Mouse (Mus musculus): Measurements from ENCODE around the gene Ttll8. TPM values are rescaled to one million over a fixed set of nuclear protein-coding genes. Genes with fewer than 3 reads are reported as not detected.
A peak's percentile ranks its signal among the peaks of the same experiment; 100 is the strongest.

The Ttll8 gene
- polyA plus RNA-seq, 1 experiment from 2014 or later, result not detected

DNA sequence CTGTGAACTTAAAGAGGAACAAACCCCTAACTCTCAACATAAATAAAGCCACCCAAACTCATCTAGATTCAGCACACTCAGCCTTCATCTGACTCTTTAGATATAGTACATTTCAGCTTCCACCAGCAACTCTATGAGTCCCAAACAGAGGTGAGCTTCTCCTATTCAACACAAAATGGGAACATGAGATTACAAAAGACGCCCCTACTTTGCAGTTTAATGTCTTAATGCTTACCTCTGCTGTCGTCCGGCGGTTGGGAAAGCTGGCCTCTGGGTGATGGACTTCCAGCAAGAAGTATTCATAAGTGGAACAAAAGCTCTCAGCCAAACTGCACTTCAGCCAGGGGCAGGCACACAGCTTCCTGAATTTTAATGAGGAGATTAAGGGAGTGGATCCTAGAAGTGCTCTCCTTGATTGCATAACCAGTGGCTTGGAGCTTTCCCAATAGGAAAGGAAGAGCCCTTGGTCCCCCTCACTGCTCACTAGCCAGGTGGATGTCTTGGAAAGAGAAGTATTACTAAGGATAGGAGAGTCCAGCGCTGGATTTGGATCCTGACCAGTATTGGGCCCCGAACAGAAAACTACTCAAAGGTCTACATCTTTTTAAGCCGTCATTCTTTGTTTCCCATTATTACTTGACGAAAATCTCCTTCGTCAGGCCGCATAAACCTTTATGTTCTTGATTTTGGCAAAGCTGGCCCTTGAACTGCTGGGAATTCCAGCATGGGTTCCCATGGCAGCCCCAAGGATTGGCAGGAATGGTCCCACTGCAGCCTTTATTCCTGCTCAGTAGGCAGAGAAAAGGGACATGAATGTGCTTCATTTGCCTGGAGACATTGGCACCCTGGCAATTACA is 24.3 kb upstream of the Ttll8 start, which contains the start of gene Mlc1:
Gene Mlc1, minus strand, starts transcription at position 727 of the 857 bp plus-strand sequence.
- peaks cover 4% of the 10 kb centered on the region; the same call in 1 of the 2 replicates for H3K4me1 ChIP-seq (ENCODE audit: control insufficient read depth, insufficient read depth, low read length)
- no peak within 1 kb of the TSS for H3K4me3 ChIP-seq (replicated peaks; ENCODE audit: low read depth, low read length)
- H3K27me3 ChIP-seq (ENCODE audit: control insufficient read depth, insufficient read depth, low read length), result no peaks in the 10 kb centered on the region

DNA sequence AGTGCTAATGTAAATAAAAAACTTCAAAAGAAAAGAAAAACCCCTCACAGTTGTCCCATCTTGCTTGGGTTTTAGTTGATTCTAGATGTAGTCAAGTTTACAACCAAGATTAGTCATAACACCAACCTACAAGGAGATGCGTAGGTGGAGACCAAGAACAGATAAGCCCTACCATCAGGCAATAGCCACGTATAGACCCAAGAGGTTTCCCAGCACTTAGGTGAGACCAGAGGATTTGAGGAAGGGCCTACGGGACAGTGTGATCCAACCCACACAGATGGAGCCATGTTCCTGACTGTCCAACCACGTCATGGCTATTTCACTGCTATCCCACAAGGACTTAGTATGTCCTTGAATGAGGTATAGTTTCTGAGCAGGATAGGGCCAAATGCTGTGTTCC is 18.1 kb upstream of the Ttll8 start:
- DNase-seq, result no peak
- H3K4me3 ChIP-seq (replicated peaks; ENCODE audit: low read depth, low read length), result no peak overlapping the region
- no peak overlapping the region for H3K4me2 ChIP-seq (ENCODE audit: low read length)
- ATAC-seq (ENCODE audit: low FRiP score, low TSS enrichment), result no peak
- H3K9me3 ChIP-seq (ENCODE audit: control insufficient read depth, low read length), result no peaks in the 10 kb centered on the region
- no peaks in the 10 kb centered on the region for H3K4me1 ChIP-seq (ENCODE audit: control insufficient read depth, insufficient read depth, low read length)
- H3K27me3 ChIP-seq (ENCODE audit: control insufficient read depth, insufficient read depth, low read length), result no peaks in the 10 kb centered on the region
- H3K9ac ChIP-seq (replicated peaks; ENCODE audit: low read length), result no peak overlapping the region
- 95% methylated on average over 4 of the region's 4 CpGs for WGBS
- H3K27ac ChIP-seq (replicated peaks; ENCODE audit: low read depth, low read length), result no peak overlapping the region
- no peaks in the 10 kb centered on the region for H3K36me3 ChIP-seq (ENCODE audit: control insufficient read depth, insufficient read depth, low read length)

More for the DNA sequence above, 24.3 kb upstream of the Ttll8 start, which contains the start of gene Mlc1:
- WGBS, result 3% methylated on average over 10 of the region's 10 CpGs
- DNase-seq, result peak; percentile 72
- ATAC-seq (ENCODE audit: low FRiP score, low TSS enrichment), result peak; percentile 66; the same call in 1 of the 2 replicates
- no peaks in the 10 kb centered on the region for H3K36me3 ChIP-seq (ENCODE audit: control insufficient read depth, insufficient read depth, low read length)
- no peaks in the 10 kb centered on the region for H3K9me3 ChIP-seq (ENCODE audit: control insufficient read depth, low read length)
- peak within 1 kb of the TSS; percentile 25; the same call in 1 of the 2 replicates for H3K4me2 ChIP-seq (ENCODE audit: low read length)
- peak within 1 kb of the TSS; percentile 63 for H3K27ac ChIP-seq (replicated peaks; ENCODE audit: low read depth, low read length)
- H3K9ac ChIP-seq (replicated peaks; ENCODE audit: low read length), result no peak within 1 kb of the TSS

DNA sequence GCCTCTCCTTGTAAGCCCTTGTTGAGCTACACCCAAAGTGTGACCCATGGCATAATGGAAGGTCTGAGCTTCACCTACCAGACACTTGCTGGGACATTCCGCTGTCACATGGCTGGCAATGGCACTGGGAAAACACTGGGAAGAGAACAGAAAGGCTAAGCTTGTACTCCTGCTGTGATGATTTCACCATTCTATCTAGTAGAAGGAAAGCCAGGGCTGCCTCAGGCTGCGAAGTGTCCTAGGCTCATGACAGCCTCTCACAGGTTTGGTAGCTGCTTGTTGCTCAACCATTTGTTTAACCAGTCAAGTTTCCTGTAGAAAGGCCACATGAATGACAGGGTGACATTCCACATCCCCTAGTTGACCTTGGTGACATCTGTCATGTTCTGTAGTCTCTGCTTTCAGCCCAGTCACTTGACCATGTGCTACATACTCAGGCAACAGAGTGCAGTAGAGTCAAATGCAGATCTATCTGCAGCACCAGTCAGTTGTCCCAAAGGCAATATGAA is 9.9 kb upstream of the Ttll8 start:
- no peak overlapping the region for H3K4me2 ChIP-seq (ENCODE audit: low read length)
- H3K27me3 ChIP-seq (ENCODE audit: control insufficient read depth, insufficient read depth, low read length), result no peaks in the 10 kb centered on the region
- H3K27ac ChIP-seq (replicated peaks; ENCODE audit: low read depth, low read length), result no peak overlapping the region
- H3K36me3 ChIP-seq (ENCODE audit: control insufficient read depth, insufficient read depth, low read length), result no peaks in the 10 kb centered on the region
- 88% methylated on average over 2 of the region's 2 CpGs for WGBS
- no peaks in the 10 kb centered on the region for H3K9me3 ChIP-seq (ENCODE audit: control insufficient read depth, low read length)
- no peak overlapping the region for H3K4me3 ChIP-seq (replicated peaks; ENCODE audit: low read depth, low read length)
- no peak overlapping the region for H3K9ac ChIP-seq (replicated peaks; ENCODE audit: low read length)
- no peaks in the 10 kb centered on the region for H3K4me1 ChIP-seq (ENCODE audit: control insufficient read depth, insufficient read depth, low read length)
- ATAC-seq (ENCODE audit: low FRiP score, low TSS enrichment) (no peak), DNase-seq (no peak)

DNA sequence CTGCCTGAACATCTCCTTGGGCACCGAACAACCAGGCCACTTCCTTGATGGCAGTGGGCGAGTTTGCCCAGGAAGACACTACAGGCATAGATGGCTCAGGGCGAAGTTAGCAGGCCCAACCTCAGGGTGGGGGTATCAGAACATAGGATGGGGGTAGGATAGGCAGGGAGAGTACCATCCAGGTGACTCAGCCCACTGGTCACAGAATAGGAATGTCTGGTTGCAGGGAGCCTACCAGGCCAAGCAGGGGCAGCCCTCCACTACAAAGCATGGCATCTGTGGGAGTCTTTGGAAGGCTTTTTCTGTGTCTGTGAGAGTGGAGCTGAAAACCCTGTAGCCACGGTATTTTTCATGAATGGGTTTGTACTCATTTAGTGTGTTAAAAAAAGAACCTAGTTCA is 3.3 kb upstream of the Ttll8 start:
- ATAC-seq (ENCODE audit: low FRiP score, low TSS enrichment) (no peak), DNase-seq (no peak)
- H3K4me3 ChIP-seq (replicated peaks; ENCODE audit: low read depth, low read length), result no peak overlapping the region
- H3K27me3 ChIP-seq (ENCODE audit: control insufficient read depth, insufficient read depth, low read length), result peaks cover 12% of the 10 kb centered on the region; the same call in 1 of the 2 replicates
- H3K9ac ChIP-seq (replicated peaks; ENCODE audit: low read length), result no peak overlapping the region
- H3K36me3 ChIP-seq (ENCODE audit: control insufficient read depth, insufficient read depth, low read length), result no peaks in the 10 kb centered on the region
- H3K4me1 ChIP-seq (ENCODE audit: control insufficient read depth, insufficient read depth, low read length), result 0 out of 2 replicates have a peak, but pooled peaks cover 5% of the 10 kb centered on the region
- H3K27ac ChIP-seq (replicated peaks; ENCODE audit: low read depth, low read length), result no peak overlapping the region
- WGBS, result 89% methylated on average over 4 of the region's 4 CpGs
- no peak overlapping the region for H3K4me2 ChIP-seq (ENCODE audit: low read length)
- H3K9me3 ChIP-seq (ENCODE audit: control insufficient read depth, low read length), result no peaks in the 10 kb centered on the region

DNA sequence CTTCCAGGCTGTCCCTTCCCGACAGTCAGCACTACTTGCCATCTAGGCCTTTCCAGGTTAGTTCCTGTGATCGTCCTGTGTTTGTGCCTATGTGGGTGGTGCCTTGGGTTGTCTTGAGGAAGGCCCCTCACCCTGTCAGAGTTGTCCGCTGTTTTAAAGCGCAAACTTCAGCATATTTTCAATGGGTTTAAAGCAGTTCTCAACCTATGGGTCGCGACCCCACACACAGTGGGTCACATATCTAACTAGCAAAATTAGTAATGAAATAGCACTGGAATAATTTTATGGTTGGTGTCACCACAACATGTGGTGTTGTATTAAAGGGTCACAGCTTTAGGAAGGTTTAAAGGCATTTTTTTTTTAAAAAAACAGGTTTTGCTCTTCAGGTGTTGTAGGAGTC is 1.1 kb upstream of the Ttll8 start:
- no peak overlapping the region for H3K27ac ChIP-seq (replicated peaks; ENCODE audit: low read depth, low read length)
- H3K9ac ChIP-seq (replicated peaks; ENCODE audit: low read length), result no peak overlapping the region
- 84% methylated on average over 6 of the region's 6 CpGs for WGBS
- H3K27me3 ChIP-seq (ENCODE audit: control insufficient read depth, insufficient read depth, low read length), result peaks cover 12% of the 10 kb centered on the region; the same call in 1 of the 2 replicates
- no peak overlapping the region for H3K4me3 ChIP-seq (replicated peaks; ENCODE audit: low read depth, low read length)
- ATAC-seq (ENCODE audit: low FRiP score, low TSS enrichment) (no peak), DNase-seq (no peak)
- no peaks in the 10 kb centered on the region for H3K36me3 ChIP-seq (ENCODE audit: control insufficient read depth, insufficient read depth, low read length)
- H3K4me1 ChIP-seq (ENCODE audit: control insufficient read depth, insufficient read depth, low read length), result 0 out of 2 replicates have a peak, but pooled peaks cover 5% of the 10 kb centered on the region
- no peak overlapping the region for H3K4me2 ChIP-seq (ENCODE audit: low read length)
- no peaks in the 10 kb centered on the region for H3K9me3 ChIP-seq (ENCODE audit: control insufficient read depth, low read length)

DNA sequence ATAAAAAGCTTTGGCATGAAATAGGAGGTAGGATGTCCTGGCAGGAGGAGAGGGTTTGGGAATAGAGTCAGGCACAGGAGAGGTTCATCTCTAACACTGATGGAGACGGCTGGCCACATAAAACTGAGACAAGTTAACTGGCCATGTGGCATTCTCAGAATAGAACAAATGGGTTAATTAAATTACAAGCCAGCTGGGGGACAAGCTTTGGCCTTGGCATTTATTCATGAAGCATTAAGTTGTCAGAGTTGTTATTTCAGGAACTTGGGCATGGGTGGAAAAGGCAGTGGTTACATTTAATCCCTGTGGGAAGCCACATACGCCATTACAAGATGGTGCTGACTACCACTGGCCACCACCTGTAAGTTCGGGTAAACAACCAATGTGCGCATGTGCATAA is 3.0 kb downstream of the Ttll8 start:
- ATAC-seq (ENCODE audit: low FRiP score, low TSS enrichment) (no peak), DNase-seq (no peak)
- H3K4me1 ChIP-seq (ENCODE audit: control insufficient read depth, insufficient read depth, low read length), result 0 out of 2 replicates have a peak, but pooled peaks cover 5% of the 10 kb centered on the region
- H3K4me2 ChIP-seq (ENCODE audit: low read length), result no peak overlapping the region
- H3K27me3 ChIP-seq (ENCODE audit: control insufficient read depth, insufficient read depth, low read length), result peaks cover 12% of the 10 kb centered on the region; the same call in 1 of the 2 replicates
- no peaks in the 10 kb centered on the region for H3K9me3 ChIP-seq (ENCODE audit: control insufficient read depth, low read length)
- no peaks in the 10 kb centered on the region for H3K36me3 ChIP-seq (ENCODE audit: control insufficient read depth, insufficient read depth, low read length)
- H3K4me3 ChIP-seq (replicated peaks; ENCODE audit: low read depth, low read length), result no peak overlapping the region
- WGBS, result 86% methylated on average over 4 of the region's 4 CpGs
- H3K27ac ChIP-seq (replicated peaks; ENCODE audit: low read depth, low read length), result no peak overlapping the region
- H3K9ac ChIP-seq (replicated peaks; ENCODE audit: low read length), result no peak overlapping the region

DNA sequence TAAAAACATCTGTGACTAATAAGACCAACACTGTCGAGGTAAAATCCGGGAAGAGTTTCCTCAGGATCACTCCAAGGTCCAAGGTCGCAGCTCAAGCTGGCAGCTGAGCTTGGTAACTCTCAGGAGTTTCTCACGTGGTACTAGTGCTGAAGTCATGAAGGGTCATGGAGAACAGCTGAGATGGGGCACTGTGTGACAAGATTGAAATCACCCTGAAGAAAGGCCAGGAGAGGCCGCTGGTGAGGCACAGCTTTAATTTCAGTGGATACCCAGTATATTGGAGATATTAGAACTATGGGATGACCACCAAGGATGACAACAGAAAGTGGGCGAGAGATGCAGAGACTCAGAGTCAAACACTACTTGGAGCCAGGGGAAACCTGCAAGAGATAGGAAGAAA is 7.4 kb downstream of the Ttll8 start:
- 55% methylated on average over 6 of the region's 6 CpGs for WGBS
- H3K4me1 ChIP-seq (ENCODE audit: control insufficient read depth, insufficient read depth, low read length), result no peaks in the 10 kb centered on the region
- H3K4me2 ChIP-seq (ENCODE audit: low read length), result no peak overlapping the region
- no peaks in the 10 kb centered on the region for H3K9me3 ChIP-seq (ENCODE audit: control insufficient read depth, low read length)
- no peaks in the 10 kb centered on the region for H3K36me3 ChIP-seq (ENCODE audit: control insufficient read depth, insufficient read depth, low read length)
- DNase-seq (no peak), ATAC-seq (ENCODE audit: low FRiP score, low TSS enrichment) (no peak)
- H3K27me3 ChIP-seq (ENCODE audit: control insufficient read depth, insufficient read depth, low read length), result no peaks in the 10 kb centered on the region
- H3K9ac ChIP-seq (replicated peaks; ENCODE audit: low read length), result no peak overlapping the region
- no peak overlapping the region for H3K4me3 ChIP-seq (replicated peaks; ENCODE audit: low read depth, low read length)
- no peak overlapping the region for H3K27ac ChIP-seq (replicated peaks; ENCODE audit: low read depth, low read length)

DNA sequence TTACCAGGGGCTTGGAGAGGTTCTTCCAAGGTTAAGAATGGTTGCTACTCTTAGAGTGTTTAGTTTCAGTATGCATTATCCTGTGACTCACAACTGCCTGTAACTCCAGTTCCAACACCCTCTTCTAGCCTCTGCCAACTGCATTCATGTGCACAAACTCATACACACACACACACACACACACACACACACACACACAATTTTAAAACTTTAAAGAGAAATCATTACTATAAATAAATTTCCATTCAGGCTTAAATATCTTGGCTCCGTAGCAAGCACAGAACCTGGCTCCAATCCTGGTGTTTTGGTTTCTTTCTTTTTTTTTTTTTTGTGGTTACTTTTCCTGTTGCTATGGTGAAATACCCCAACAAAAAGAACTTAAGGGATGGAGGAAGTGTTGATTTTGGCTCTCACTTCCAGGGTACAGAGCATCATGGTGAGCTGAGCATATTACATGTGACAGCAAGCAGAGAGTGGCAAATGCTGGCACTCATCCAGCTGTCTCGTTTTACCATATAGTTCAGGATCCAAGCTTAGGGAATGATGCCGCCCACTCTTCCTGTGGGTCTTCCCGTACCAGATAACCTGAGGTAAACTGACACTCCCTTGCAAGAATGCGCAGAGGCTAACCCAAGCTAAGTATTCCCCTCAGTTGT is 10.2 kb downstream of the Ttll8 start:
- H3K9ac ChIP-seq (replicated peaks; ENCODE audit: low read length), result no peak overlapping the region
- no peaks in the 10 kb centered on the region for H3K4me1 ChIP-seq (ENCODE audit: control insufficient read depth, insufficient read depth, low read length)
- 89% methylated on average over 5 of the region's 5 CpGs for WGBS
- ATAC-seq (ENCODE audit: low FRiP score, low TSS enrichment), result no peak
- H3K27me3 ChIP-seq (ENCODE audit: control insufficient read depth, insufficient read depth, low read length), result no peaks in the 10 kb centered on the region
- H3K36me3 ChIP-seq (ENCODE audit: control insufficient read depth, insufficient read depth, low read length), result no peaks in the 10 kb centered on the region
- no peaks in the 10 kb centered on the region for H3K9me3 ChIP-seq (ENCODE audit: control insufficient read depth, low read length)
- no peak for DNase-seq
- H3K4me2 ChIP-seq (ENCODE audit: low read length), result no peak overlapping the region
- no peak overlapping the region for H3K4me3 ChIP-seq (replicated peaks; ENCODE audit: low read depth, low read length)
- H3K27ac ChIP-seq (replicated peaks; ENCODE audit: low read depth, low read length), result no peak overlapping the region
